Mouse (Mus musculus): ENCODE data around the gene Tmem199. TPM values are rescaled to one million over a fixed set of nuclear protein-coding genes. Genes with fewer than 3 reads are reported as not detected.
"Not testable (repeated sequence)": the region's sequence is repeated elsewhere in the genome, so short reads cannot be mapped to it uniquely, and the experiment has no call there.

The Tmem199 gene
- polyA plus RNA-seq, 1 experiment from 2014 or later = 86.3 TPM

DNA sequence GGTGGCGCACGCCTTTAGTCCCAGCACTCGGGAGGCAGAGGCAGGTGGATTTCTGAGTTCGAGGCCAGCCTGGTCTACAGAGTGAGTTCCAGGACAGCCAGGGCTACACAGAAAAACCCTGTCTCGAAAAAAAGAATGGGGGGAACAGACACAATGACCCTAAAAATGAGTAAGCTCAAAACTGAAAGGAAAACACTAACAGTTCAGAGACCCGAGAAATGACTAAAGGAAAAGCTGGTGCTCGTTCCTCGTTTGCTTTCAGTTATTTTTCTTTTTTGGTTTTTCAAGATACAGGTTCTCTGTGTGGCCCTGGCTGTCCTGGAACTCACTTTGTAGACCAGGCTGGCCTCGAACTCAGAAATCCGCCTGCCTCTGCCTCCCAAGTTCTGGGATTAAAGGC, 19.5 kb upstream of the Tmem199 start:
- H3K4me2 ChIP-seq (ENCODE audit: low read length); H3K9ac ChIP-seq (replicated peaks; ENCODE audit: low read depth, low read length); H3K27me3 ChIP-seq (replicated peaks; ENCODE audit: control insufficient read depth, insufficient read depth, low read length); H3K27ac ChIP-seq (ENCODE audit: low read length); ATAC-seq; H3K36me3 ChIP-seq (ENCODE audit: control insufficient read depth, insufficient read depth); H3K4me3 ChIP-seq (replicated peaks; ENCODE audit: low read length); H3K9me3 ChIP-seq (ENCODE audit: control insufficient read depth, low read length): not testable (repeated sequence)
- WGBS = 88% methylated on average over 10 of the region's 10 CpGs
- peaks cover 13% of the 10 kb centered on the region for H3K4me1 ChIP-seq (replicated peaks; ENCODE audit: control insufficient read depth, insufficient read depth, low read length)

GRCm38 (mm10) chr11:78531046-78531445, 19.1 kb upstream of the Tmem199 start:
- Histone ChIP-seq H3K9me3 (ENCODE audit: control insufficient read depth, low read length) (no peaks in the 10 kb centered on the region), H3K9ac (replicated peaks; ENCODE audit: low read depth, low read length) (no peak overlapping the region), H3K4me3 (replicated peaks; ENCODE audit: low read length) (no peak overlapping the region), H3K27me3 (replicated peaks; ENCODE audit: control insufficient read depth, insufficient read depth, low read length) (no peaks in the 10 kb centered on the region), H3K27ac (ENCODE audit: low read length) (no peak overlapping the region), H3K4me1 (replicated peaks; ENCODE audit: control insufficient read depth, insufficient read depth, low read length) (peaks cover 13% of the 10 kb centered on the region), H3K4me2 (ENCODE audit: low read length) (no peak overlapping the region), H3K36me3 (ENCODE audit: control insufficient read depth, insufficient read depth) (peaks cover 8% of the 10 kb centered on the region; the same call in 1 of the 2 replicates)
- ATAC-seq = no peak
- 81% methylated on average over 6 of the region's 6 CpGs for WGBS

GRCm38 (mm10) chr11:78530001-78530400, 18.0 kb upstream of the Tmem199 start:
- Histone ChIP-seq H3K4me2 (ENCODE audit: low read length) (no peak overlapping the region), H3K36me3 (ENCODE audit: control insufficient read depth, insufficient read depth) (peaks cover 12% of the 10 kb centered on the region), H3K9ac (replicated peaks; ENCODE audit: low read depth, low read length) (no peak overlapping the region), H3K27ac (ENCODE audit: low read length) (no peak overlapping the region), H3K4me3 (replicated peaks; ENCODE audit: low read length) (no peak overlapping the region), H3K4me1 (replicated peaks; ENCODE audit: control insufficient read depth, insufficient read depth, low read length) (peaks cover 7% of the 10 kb centered on the region), H3K9me3 (ENCODE audit: control insufficient read depth, low read length) (no peaks in the 10 kb centered on the region), H3K27me3 (replicated peaks; ENCODE audit: control insufficient read depth, insufficient read depth, low read length) (no peaks in the 10 kb centered on the region)
- WGBS = 90% methylated on average over 12 of the region's 12 CpGs
- ATAC-seq = no peak

DNA sequence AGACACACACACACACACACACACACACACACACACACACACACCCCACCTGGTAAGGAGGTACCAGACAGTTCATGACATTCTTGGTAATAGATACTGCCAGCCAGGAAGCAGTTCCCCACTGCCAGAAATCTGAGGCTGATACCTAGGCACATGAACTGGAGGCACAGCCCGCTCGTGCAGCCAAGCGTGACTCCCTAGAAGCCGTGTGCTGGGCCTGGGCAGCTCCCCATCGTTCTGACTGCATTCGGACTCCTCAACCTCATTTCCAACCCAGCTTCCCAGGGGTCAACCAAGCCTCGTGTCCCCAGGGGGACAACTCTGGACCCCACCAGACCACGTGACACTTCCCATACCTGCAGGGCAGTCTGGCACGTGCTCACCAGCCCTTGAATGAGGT, 16.7 kb upstream of the Tmem199 start:
- peaks cover 23% of the 10 kb centered on the region for H3K36me3 ChIP-seq (ENCODE audit: control insufficient read depth, insufficient read depth)
- no peak overlapping the region for H3K4me2 ChIP-seq (ENCODE audit: low read length)
- 87% methylated on average over 9 of the region's 9 CpGs for WGBS
- ATAC-seq = no peak
- H3K9ac ChIP-seq (replicated peaks; ENCODE audit: low read depth, low read length) = no peak overlapping the region
- H3K4me3 ChIP-seq (replicated peaks; ENCODE audit: low read length) = no peak overlapping the region
- H3K27me3 ChIP-seq (replicated peaks; ENCODE audit: control insufficient read depth, insufficient read depth, low read length) = no peaks in the 10 kb centered on the region
- H3K4me1 ChIP-seq (replicated peaks; ENCODE audit: control insufficient read depth, insufficient read depth, low read length) = no peaks in the 10 kb centered on the region
- no peaks in the 10 kb centered on the region for H3K9me3 ChIP-seq (ENCODE audit: control insufficient read depth, low read length)
- H3K27ac ChIP-seq (ENCODE audit: low read length) = no peak overlapping the region

DNA sequence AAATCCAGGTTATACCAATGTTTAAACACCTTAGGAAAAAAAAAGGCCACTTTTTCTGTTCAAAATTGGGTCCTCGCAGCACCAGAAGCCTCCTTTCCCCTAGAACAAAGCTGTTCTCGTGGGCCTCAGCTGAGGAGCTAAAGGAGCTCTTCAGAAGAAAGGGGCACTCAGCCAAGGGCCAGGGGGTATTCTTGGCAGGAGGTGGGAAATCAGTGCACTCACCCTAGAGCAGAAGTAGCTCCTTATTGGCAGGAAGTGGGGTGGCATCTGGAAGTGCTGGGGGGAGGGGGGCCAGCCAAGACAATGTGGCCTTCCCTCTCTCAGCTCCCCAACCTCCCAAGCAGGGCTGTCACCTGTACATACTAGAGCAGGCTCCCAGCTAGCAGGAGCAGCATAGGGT, 12.9 kb upstream of the Tmem199 start:
- Histone ChIP-seq H3K4me1 (replicated peaks; ENCODE audit: control insufficient read depth, insufficient read depth, low read length) (no peaks in the 10 kb centered on the region), H3K9ac (replicated peaks; ENCODE audit: low read depth, low read length) (no peak overlapping the region), H3K27me3 (replicated peaks; ENCODE audit: control insufficient read depth, insufficient read depth, low read length) (no peaks in the 10 kb centered on the region), H3K9me3 (ENCODE audit: control insufficient read depth, low read length) (no peaks in the 10 kb centered on the region), H3K4me3 (replicated peaks; ENCODE audit: low read length) (no peak overlapping the region), H3K36me3 (ENCODE audit: control insufficient read depth, insufficient read depth) (peaks cover 49% of the 10 kb centered on the region), H3K27ac (ENCODE audit: low read length) (no peak overlapping the region), H3K4me2 (ENCODE audit: low read length) (no peak overlapping the region)
- 40% methylated on average over 2 of the region's 2 CpGs for WGBS
- peak; percentile 40; the same call in 1 of the 2 replicates for ATAC-seq

DNA sequence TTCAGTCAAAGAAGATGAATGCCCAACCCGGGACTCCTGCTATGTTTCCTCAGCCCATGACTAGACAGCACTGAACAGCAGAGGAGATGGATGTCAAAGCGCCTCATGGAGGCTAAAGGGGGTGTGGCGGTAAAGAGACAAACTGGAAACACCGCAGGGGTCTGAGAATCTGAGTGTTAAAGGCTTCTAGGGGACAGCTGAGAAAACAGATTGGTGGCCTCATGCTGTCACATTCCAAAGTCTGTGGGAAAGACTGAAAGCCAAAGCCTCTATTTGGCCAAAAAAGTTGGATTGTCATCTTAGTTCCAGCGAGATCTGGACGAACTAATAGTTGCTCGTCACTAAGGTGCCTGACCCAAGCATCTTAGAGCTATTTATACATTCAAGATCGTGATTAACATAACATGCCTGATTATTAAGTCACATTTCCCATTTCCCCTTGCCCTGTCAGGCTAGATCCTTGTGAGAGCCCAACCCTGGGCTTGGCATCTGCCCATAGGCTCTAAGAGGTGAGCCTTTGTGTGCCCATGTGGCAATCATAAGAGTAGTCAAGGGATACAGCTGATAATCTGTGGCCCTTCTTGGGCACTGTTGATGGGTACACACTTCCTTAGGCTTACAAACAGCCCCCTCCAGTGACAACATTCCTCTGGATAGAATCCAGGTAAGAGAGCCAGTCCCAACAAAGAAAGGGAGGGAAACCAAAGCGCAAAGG, 11.4 kb upstream of the Tmem199 start:
- no peaks in the 10 kb centered on the region for H3K9me3 ChIP-seq (ENCODE audit: control insufficient read depth, low read length)
- H3K4me3 ChIP-seq (replicated peaks; ENCODE audit: low read length) = no peak overlapping the region
- H3K9ac ChIP-seq (replicated peaks; ENCODE audit: low read depth, low read length) = no peak overlapping the region
- no peaks in the 10 kb centered on the region for H3K4me1 ChIP-seq (replicated peaks; ENCODE audit: control insufficient read depth, insufficient read depth, low read length)
- peaks cover 56% of the 10 kb centered on the region for H3K36me3 ChIP-seq (ENCODE audit: control insufficient read depth, insufficient read depth)
- no peak for ATAC-seq
- H3K27me3 ChIP-seq (replicated peaks; ENCODE audit: control insufficient read depth, insufficient read depth, low read length) = no peaks in the 10 kb centered on the region
- H3K27ac ChIP-seq (ENCODE audit: low read length) = no peak overlapping the region
- 80% methylated on average over 9 of the region's 9 CpGs for WGBS
- H3K4me2 ChIP-seq (ENCODE audit: low read length) = no peak overlapping the region

DNA sequence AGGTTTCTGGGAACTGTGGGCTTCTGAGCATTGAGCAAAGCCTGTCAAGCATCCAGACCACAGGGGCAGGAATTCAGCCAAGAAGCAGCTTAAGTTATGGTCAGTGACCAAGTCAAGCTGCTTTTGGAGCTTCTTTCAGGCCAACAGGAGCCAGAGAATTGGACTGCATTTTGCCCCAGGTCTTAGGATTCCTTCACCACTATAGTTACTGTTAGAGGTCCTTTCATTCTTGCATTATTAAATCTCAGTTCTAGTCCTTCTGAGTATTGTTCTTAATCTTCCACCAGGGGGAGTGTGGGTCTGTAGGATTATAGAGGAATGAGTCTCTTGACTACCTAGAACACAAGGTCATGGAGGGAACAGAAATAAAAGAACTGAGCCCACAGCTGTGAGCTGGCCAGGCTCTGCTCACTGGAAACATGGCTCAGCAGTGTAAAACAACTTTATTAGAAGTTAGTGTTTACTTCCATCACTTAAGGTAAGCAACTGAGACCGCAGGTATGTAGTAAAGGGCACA, 10.6 kb upstream of the Tmem199 start:
- Histone ChIP-seq H3K4me2 (ENCODE audit: low read length) (no peak overlapping the region), H3K9me3 (ENCODE audit: control insufficient read depth, low read length) (no peaks in the 10 kb centered on the region), H3K9ac (replicated peaks; ENCODE audit: low read depth, low read length) (no peak overlapping the region), H3K27me3 (replicated peaks; ENCODE audit: control insufficient read depth, insufficient read depth, low read length) (no peaks in the 10 kb centered on the region), H3K36me3 (ENCODE audit: control insufficient read depth, insufficient read depth) (peaks cover 60% of the 10 kb centered on the region), H3K4me1 (replicated peaks; ENCODE audit: control insufficient read depth, insufficient read depth, low read length) (no peaks in the 10 kb centered on the region), H3K27ac (ENCODE audit: low read length) (no peak overlapping the region), H3K4me3 (replicated peaks; ENCODE audit: low read length) (no peak overlapping the region)
- 85% methylated on average over 1 of the region's 1 CpGs for WGBS
- no peak for ATAC-seq

DNA sequence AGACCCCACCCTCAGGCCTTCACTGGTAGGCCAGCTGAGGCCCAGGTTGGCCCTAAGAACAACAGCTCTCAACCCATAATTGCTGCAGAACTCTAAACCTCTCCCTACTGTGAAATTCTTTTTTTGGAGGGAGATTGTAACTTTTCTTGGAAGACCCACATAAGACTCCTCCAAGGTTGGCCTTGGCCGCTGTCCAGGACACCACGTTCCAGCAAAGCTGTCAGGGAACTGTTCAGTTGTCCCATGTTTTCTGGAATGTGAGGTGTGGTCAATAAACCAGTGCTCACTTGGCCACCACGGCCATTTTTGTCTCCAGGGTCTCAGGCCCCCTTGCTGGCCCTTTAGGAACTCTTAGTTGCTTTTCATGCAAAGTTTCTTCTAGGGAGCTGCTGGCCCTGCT, 9.9 kb upstream of the Tmem199 start:
- Histone ChIP-seq H3K9me3 (ENCODE audit: control insufficient read depth, low read length) (no peaks in the 10 kb centered on the region), H3K4me2 (ENCODE audit: low read length) (no peak overlapping the region), H3K27me3 (replicated peaks; ENCODE audit: control insufficient read depth, insufficient read depth, low read length) (no peaks in the 10 kb centered on the region), H3K27ac (ENCODE audit: low read length) (no peak overlapping the region), H3K4me1 (replicated peaks; ENCODE audit: control insufficient read depth, insufficient read depth, low read length) (no peaks in the 10 kb centered on the region), H3K36me3 (ENCODE audit: control insufficient read depth, insufficient read depth) (peaks cover 61% of the 10 kb centered on the region), H3K9ac (replicated peaks; ENCODE audit: low read depth, low read length) (no peak overlapping the region), H3K4me3 (replicated peaks; ENCODE audit: low read length) (no peak overlapping the region)
- no peak for ATAC-seq
- WGBS = 87% methylated on average over 3 of the region's 3 CpGs

DNA sequence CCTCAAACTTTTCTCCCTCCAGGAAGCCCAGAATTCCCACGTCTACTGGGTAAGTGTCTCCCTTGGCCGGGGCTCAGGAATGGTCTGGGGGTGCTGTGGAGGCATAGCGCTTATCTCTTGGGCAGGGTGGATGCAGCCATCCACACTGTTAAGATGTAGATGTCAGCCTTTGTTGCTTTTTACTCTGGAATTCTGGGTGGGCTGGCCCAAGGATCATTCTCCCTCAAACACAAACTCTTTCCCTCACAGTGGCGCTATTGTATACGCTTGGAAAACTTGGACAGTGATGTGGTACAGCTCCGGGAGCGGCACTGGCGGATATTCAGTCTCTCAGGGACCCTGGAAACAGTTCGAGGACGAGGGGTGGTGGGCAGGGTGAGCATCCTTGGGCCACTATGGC, 7.0 kb upstream of the Tmem199 start:
- Histone ChIP-seq H3K9ac (replicated peaks; ENCODE audit: low read depth, low read length) (no peak overlapping the region), H3K4me3 (replicated peaks; ENCODE audit: low read length) (no peak overlapping the region), H3K27me3 (replicated peaks; ENCODE audit: control insufficient read depth, insufficient read depth, low read length) (no peaks in the 10 kb centered on the region), H3K9me3 (ENCODE audit: control insufficient read depth, low read length) (no peaks in the 10 kb centered on the region), H3K27ac (ENCODE audit: low read length) (no peak overlapping the region), H3K4me1 (replicated peaks; ENCODE audit: control insufficient read depth, insufficient read depth, low read length) (no peaks in the 10 kb centered on the region; the same call in 1 of the 2 replicates), H3K4me2 (ENCODE audit: low read length) (no peak overlapping the region), H3K36me3 (ENCODE audit: control insufficient read depth, insufficient read depth) (peaks cover 63% of the 10 kb centered on the region)
- WGBS = 84% methylated on average over 10 of the region's 10 CpGs
- ATAC-seq = no peak

Data from forebrain, embryonic 16.5 days (tissue).